Mouse (Mus musculus) layer of hippocampus, postnatal 25 days (tissue): Measurements from ENCODE around the gene Rpusd4. TPM values are rescaled to one million over a fixed set of nuclear protein-coding genes. Genes with fewer than 3 reads are reported as not detected.

ENCODE experiments used
- DNase-seq, 2 experiments: peaks; one replicate each; pipeline ENCODE4 v3.0.0; 2022; ENCODE audit warnings: mixed read lengths in 2 of 2, low spot score in 1 of 2; ENCODE audit errors: extremely low spot score in 1 of 2
- total RNA-seq, 2 experiments: library from RNA; stranded (reverse); gene quantifications; 2 replicates each; pipeline ENCODE4 v1.2.3; 2021

The Rpusd4 gene
- 10 to 100 TPM in 1 of 2 experiments, 1 to 10 TPM in 1; 8.7 to 10.9 TPM for total RNA-seq

- DNase-seq: peak; percentile 88 to 90
These were observed at the start of gene Rpusd4, which contains the start of gene Fam118b for GRCm38 (mm10) chr9:35267146-35267975. Gene Rpusd4, plus strand, starts transcription at chr9:35267865. Gene Fam118b, minus strand, starts transcription at chr9:35267805.

- DNase-seq: no peak
These were observed 49.7 kb upstream of the Rpusd4 start for GRCm38 (mm10) chr9:35217963-35218362.

- DNase-seq: no peak
These were observed 44.2 kb upstream of the Rpusd4 start for GRCm38 (mm10) chr9:35223466-35223865.

GRCm38 (mm10) chr9:35228671-35229070, 39.0 kb upstream of the Rpusd4 start:
- DNase-seq: no peak

- no peak for DNase-seq
These were observed 31.7 kb upstream of the Rpusd4 start for GRCm38 (mm10) chr9:35235996-35236395.

GRCm38 (mm10) chr9:35238371-35238770, 29.3 kb upstream of the Rpusd4 start:
- no peak for DNase-seq

- no peak for DNase-seq
These were observed 28.6 kb upstream of the Rpusd4 start for GRCm38 (mm10) chr9:35238915-35239571.

- no peak for DNase-seq
These were observed 27.9 kb upstream of the Rpusd4 start for GRCm38 (mm10) chr9:35239734-35240133.

- no peak for DNase-seq
These were observed 20.3 kb upstream of the Rpusd4 start for GRCm38 (mm10) chr9:35247405-35247804.

GRCm38 (mm10) chr9:35249476-35249875, 18.2 kb upstream of the Rpusd4 start:
- no peak for DNase-seq

- DNase-seq: no peak
These were observed 10.3 kb upstream of the Rpusd4 start for GRCm38 (mm10) chr9:35257365-35257764.

- no peak for DNase-seq
These were observed 5.2 kb upstream of the Rpusd4 start for GRCm38 (mm10) chr9:35262418-35262817.

- no peak for DNase-seq
These were observed 4.2 kb upstream of the Rpusd4 start for GRCm38 (mm10) chr9:35263431-35263830.

- DNase-seq: no peak
These were observed 3.2 kb upstream of the Rpusd4 start for GRCm38 (mm10) chr9:35264509-35264908.

GRCm38 (mm10) chr9:35267976-35268715, 481 bp downstream of the Rpusd4 start:
- no peak for DNase-seq

GRCm38 (mm10) chr9:35277855-35278365, 10.2 kb downstream of the Rpusd4 start:
- DNase-seq: no peak

- DNase-seq: no peak
These were observed 10.8 kb downstream of the Rpusd4 start for GRCm38 (mm10) chr9:35278451-35278850.

- DNase-seq: peak; percentile 32 to 61
These were observed 14.6 kb downstream of the Rpusd4 start for GRCm38 (mm10) chr9:35282006-35282850.

- no peak for DNase-seq
These were observed 15.2 kb downstream of the Rpusd4 start for GRCm38 (mm10) chr9:35282851-35283200.
